Mouse (Mus musculus): ENCODE results near the gene Cmip. TPM values are rescaled to one million over a fixed set of nuclear protein-coding genes. Genes with fewer than 3 reads are reported as not detected.
A peak's percentile ranks its signal among the peaks of the same experiment; 100 is the strongest.

Cmip gene
- polyA plus RNA-seq, 1 experiment from 2014 or later = 11.5 TPM

DNA sequence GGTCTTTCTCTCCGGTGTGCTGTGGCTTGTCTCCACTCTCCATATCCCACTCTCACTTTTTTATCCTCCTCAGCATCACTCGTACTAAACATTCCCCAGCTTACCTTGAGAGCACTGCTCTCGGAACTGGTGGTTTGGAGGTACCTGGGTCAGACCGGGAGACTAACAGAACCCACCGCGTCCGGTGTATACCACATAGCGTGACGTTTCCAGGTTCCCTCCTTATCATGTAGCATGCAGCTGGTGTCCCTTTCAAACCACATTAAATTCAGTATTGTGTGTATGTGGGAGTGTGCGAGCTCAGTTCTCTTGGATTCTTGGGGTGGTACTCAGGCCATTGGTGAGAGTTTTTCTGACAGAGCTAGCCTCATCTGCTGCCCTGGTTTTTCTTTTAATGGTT, 21.4 kb downstream of the Cmip start:
- peak overlapping the region; percentile 42 for H3K4me2 ChIP-seq
- peak; percentile 43; the same call in 1 of the 2 replicates for ATAC-seq (ENCODE audit: insufficient read depth)
- 0 out of 2 replicates have a peak, but pooled peaks cover 10% of the 10 kb centered on the region for H3K36me3 ChIP-seq (replicated peaks)
- H3K4me3 ChIP-seq (replicated peaks) = peak overlapping the region; percentile 12
- 20% methylated on average over 10 of the region's 10 CpGs for WGBS (ENCODE audit: insufficient replicate concordance)
- no peaks in the 10 kb centered on the region for H3K9me3 ChIP-seq (replicated peaks)
- no peak overlapping the region for H3K9ac ChIP-seq
- H3K27ac ChIP-seq (replicated peaks) = peak overlapping the region; percentile 65
- no peaks in the 10 kb centered on the region for H3K27me3 ChIP-seq
- H3K4me1 ChIP-seq (replicated peaks) = peaks cover 82% of the 10 kb centered on the region

DNA sequence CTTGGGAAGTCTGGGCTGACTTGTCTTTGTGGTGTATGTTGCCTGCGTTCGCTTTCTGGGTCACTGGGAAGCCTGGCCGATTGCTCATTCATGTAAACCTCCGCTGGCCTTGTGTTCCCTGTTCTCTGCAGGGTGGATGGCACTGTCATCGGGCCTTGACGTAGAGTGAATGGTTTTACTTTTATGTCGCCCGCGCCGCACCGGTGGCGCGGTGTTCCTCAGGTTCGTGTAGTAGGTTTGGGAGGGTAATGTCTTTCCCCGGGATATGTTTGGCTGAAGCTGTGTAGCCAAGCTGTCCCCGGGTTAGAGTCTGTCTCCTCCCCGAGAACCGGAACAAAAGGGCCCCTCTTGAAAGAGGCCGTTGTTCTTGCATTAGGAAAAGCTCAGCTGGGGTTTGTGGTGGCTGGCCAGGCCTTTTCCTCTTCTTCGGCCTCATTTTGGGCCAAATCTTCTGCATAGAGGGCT, 21.8 kb downstream of the Cmip start:
- Histone ChIP-seq H3K4me1 (replicated peaks) (peaks cover 86% of the 10 kb centered on the region), H3K4me3 (replicated peaks) (peak overlapping the region; percentile 12; the same call in 1 of the 2 replicates), H3K4me2 (peak overlapping the region; percentile 42), H3K9me3 (replicated peaks) (no peaks in the 10 kb centered on the region), H3K27me3 (no peaks in the 10 kb centered on the region), H3K9ac (no peak overlapping the region), H3K27ac (replicated peaks) (peak overlapping the region; percentile 65), H3K36me3 (replicated peaks) (0 out of 2 replicates have a peak, but pooled peaks cover 10% of the 10 kb centered on the region)
- WGBS (ENCODE audit: insufficient replicate concordance) = 47% methylated on average over 20 of the region's 20 CpGs
- no peak for ATAC-seq (ENCODE audit: insufficient read depth)

DNA sequence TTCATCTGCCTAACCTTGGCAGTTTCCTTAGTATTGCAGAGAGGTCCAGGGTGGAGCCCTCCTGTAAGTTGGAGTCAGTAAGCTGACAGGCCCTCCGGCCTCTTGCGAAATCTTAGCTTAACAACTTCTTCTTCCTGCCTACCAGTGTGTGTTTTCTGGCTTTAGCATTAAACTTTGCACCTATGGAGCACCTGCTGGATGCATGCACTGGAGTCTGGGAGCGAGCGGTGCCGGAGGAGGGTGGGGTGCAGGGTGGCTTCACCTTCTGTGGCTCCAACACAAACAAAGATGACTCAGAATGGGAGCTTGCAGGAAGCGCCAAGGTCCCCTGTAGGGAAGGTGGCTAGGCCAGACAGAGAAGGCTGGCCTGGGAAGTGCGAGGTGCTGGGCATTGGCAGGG, 23.6 kb downstream of the Cmip start:
- no peaks in the 10 kb centered on the region for H3K9me3 ChIP-seq (replicated peaks)
- H3K9ac ChIP-seq = no peak overlapping the region
- H3K4me3 ChIP-seq (replicated peaks) = no peak overlapping the region
- no peaks in the 10 kb centered on the region for H3K27me3 ChIP-seq
- peak; percentile 29; the same call in 1 of the 2 replicates for ATAC-seq (ENCODE audit: insufficient read depth)
- WGBS (ENCODE audit: insufficient replicate concordance) = 57% methylated on average over 7 of the region's 7 CpGs
- peaks cover 84% of the 10 kb centered on the region for H3K4me1 ChIP-seq (replicated peaks)
- H3K27ac ChIP-seq (replicated peaks) = peak overlapping the region; percentile 65
- peak overlapping the region; percentile 8; the same call in 1 of the 2 replicates for H3K4me2 ChIP-seq
- peaks cover 13% of the 10 kb centered on the region for H3K36me3 ChIP-seq (replicated peaks)

DNA sequence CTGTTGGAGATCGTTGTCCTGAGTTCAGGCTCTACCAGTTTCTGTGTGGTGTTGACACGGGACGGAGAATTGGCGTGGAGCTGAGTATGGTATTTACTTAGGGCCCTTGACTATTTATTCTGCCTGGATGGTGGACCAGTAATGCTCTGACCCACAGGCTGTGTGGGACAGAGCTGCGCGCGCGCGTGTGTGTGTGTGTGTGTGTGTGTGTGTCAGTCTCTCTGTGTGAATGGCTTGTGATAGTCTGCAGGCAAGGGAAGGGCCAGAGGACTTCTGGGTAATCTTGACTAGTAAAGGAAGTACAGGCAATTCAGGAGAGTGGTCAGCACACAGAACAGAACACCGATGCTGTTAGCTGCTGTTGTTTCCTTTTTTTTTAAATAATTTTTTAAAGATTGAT, 24.8 kb downstream of the Cmip start:
- ATAC-seq (ENCODE audit: insufficient read depth) = no peak
- H3K9ac ChIP-seq = no peak overlapping the region

DNA sequence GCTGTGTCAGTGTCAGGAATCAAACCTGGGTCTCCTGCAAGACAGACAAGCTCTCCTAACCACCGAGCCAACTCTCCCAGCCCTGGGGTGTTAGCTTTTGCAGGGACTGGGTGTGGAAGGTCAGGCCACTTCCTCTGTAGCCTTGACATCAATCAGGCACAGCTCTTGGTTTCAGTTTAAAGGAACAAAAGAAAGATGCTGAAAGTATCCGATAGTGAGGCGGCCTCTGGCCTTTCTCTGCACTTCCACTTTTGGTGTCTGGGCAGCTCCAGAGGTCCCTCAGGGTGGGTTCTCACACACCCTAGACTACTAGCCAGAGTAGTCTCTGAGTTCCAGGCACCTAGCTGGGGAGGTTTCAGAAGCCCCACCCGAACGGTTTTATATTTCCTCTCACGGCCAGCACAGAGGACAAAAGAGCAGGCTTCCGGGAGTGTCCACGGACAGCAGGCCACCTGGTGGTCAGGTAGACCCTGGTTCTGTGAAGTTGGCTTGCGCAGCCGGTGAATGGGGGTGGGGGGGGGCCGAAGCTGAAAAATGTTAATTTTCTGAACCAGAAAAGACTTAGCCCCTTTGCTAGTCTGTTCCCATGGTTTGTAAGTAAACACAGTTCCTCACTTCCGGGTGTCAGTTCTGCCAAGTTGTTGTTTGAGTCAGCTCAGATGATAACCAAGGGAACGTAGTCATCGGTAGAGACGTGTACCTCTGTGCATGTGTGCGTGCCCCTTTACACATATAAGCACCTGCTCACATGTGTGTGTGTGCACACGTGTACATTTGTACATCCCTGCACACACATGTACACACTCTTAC, 25.5 kb downstream of the Cmip start:
- 34% methylated on average over 17 of the region's 17 CpGs for WGBS (ENCODE audit: insufficient replicate concordance)
- Histone ChIP-seq H3K4me1 (replicated peaks) (peaks cover 71% of the 10 kb centered on the region), H3K9ac (no peak overlapping the region), H3K27me3 (no peaks in the 10 kb centered on the region), H3K4me3 (replicated peaks) (no peak overlapping the region), H3K27ac (replicated peaks) (peak overlapping the region; percentile 49), H3K4me2 (peak overlapping the region; percentile 45), H3K9me3 (replicated peaks) (no peaks in the 10 kb centered on the region), H3K36me3 (replicated peaks) (peaks cover 18% of the 10 kb centered on the region)
- ATAC-seq (ENCODE audit: insufficient read depth) = no peak

More for the DNA sequence above, 24.8 kb downstream of the Cmip start:
- Histone ChIP-seq H3K4me1 (replicated peaks) (peaks cover 73% of the 10 kb centered on the region), H3K27ac (replicated peaks) (peak overlapping the region; percentile 49), H3K9me3 (replicated peaks) (no peaks in the 10 kb centered on the region), H3K4me3 (replicated peaks) (no peak overlapping the region), H3K36me3 (replicated peaks) (peaks cover 21% of the 10 kb centered on the region), H3K4me2 (peak overlapping the region; percentile 45), H3K27me3 (no peaks in the 10 kb centered on the region)
- 62% methylated on average over 10 of the region's 10 CpGs for WGBS (ENCODE audit: insufficient replicate concordance)

DNA sequence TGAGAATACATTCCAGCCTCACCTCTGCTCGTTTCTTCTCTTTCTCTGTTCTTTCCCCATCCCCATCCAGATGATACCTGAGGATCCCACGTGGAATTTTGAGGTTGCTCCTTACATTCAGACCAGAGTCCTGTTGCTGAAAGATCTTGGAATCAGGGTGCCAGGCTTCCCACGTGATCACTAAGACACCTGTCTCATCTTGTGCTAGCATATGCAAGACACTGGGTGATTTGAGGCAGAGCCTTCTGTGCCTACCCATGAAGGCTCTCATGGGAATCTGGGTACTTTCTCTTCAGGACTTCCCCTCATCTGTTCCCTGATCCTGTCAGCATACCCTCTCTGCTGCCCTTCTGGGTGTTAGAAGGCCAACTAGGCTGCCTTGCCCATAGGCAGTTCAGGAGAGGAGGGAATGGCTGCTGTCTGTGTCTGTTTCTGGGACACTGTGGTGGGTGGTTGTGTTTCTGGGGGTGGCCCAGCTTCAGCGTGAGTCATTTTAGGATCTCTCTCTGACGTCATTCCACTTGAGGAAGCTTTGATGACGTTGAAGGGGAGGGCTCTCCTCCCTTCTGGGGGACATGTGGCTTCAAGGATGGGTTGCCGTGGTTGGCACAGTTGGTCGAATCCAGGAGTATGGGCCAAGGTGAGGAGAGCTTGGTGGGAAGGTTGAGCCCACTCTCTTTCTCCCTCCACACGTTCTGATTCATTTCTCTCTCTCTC, 28.1 kb downstream of the Cmip start:
- Histone ChIP-seq H3K4me1 (replicated peaks) (peaks cover 66% of the 10 kb centered on the region), H3K9ac (no peak overlapping the region), H3K27ac (replicated peaks) (no peak overlapping the region), H3K4me3 (replicated peaks) (no peak overlapping the region), H3K4me2 (no peak overlapping the region), H3K36me3 (replicated peaks) (peaks cover 18% of the 10 kb centered on the region), H3K27me3 (no peaks in the 10 kb centered on the region), H3K9me3 (replicated peaks) (no peaks in the 10 kb centered on the region)
- WGBS (ENCODE audit: insufficient replicate concordance) = 62% methylated on average over 9 of the region's 9 CpGs
- no peak for ATAC-seq (ENCODE audit: insufficient read depth)

DNA sequence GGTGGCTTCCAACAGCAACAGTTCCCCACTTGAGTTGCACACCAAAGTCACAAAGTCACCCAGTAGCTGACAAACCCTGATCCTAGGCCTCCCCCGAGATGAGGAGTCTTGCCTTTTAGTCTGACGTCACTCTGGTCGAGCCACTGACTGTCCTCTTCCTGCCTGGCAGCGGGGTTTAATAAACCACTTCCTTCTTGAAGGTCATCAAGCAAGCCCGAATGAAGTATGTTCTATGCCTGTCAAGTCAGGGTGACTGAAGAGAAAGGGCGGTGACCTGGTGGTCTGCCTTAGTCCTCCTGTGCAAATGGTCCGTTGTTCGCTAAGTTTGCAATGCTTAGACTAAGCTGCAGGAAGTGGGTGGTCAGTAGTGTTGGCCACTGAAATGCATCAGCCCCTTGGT, 31.1 kb downstream of the Cmip start:
- WGBS (ENCODE audit: insufficient replicate concordance) = 37% methylated on average over 8 of the region's 8 CpGs
- Histone ChIP-seq H3K27me3 (no peaks in the 10 kb centered on the region), H3K4me1 (replicated peaks) (peaks cover 68% of the 10 kb centered on the region), H3K36me3 (replicated peaks) (peaks cover 18% of the 10 kb centered on the region), H3K4me3 (replicated peaks) (no peak overlapping the region), H3K4me2 (no peak overlapping the region), H3K27ac (replicated peaks) (0 out of 2 replicates have a peak overlapping the region, but pooled peaks have one; percentile 11), H3K9ac (no peak overlapping the region), H3K9me3 (replicated peaks) (no peaks in the 10 kb centered on the region)
- no peak for ATAC-seq (ENCODE audit: insufficient read depth)

DNA sequence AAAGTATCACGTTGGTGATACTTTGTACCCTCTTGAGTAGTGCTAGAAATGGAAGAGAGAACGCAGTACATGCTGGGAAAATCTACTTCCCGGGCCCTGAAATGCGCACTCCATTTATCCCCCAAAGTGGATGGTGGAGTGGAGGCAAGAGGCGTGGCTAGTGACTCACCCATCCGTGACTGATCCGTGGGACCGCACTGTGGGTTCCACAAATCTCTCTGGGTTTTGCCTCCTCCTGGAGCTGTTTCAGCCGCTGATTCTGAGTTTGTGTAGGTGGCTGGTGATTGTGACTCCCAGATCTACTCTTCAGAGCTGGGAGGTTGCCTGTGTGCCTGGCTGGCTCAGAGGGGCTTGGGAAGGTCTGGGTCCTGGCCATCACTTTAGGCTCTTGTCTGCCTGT, 32.2 kb downstream of the Cmip start:
- no peak overlapping the region for H3K4me3 ChIP-seq (replicated peaks)
- H3K36me3 ChIP-seq (replicated peaks) = peaks cover 18% of the 10 kb centered on the region
- no peaks in the 10 kb centered on the region for H3K9me3 ChIP-seq (replicated peaks)
- H3K27ac ChIP-seq (replicated peaks) = no peak overlapping the region
- no peak for ATAC-seq (ENCODE audit: insufficient read depth)
- H3K4me2 ChIP-seq = no peak overlapping the region
- no peaks in the 10 kb centered on the region for H3K27me3 ChIP-seq
- 85% methylated on average over 9 of the region's 9 CpGs for WGBS (ENCODE audit: insufficient replicate concordance)
- no peak overlapping the region for H3K9ac ChIP-seq
- peaks cover 69% of the 10 kb centered on the region for H3K4me1 ChIP-seq (replicated peaks)

DNA sequence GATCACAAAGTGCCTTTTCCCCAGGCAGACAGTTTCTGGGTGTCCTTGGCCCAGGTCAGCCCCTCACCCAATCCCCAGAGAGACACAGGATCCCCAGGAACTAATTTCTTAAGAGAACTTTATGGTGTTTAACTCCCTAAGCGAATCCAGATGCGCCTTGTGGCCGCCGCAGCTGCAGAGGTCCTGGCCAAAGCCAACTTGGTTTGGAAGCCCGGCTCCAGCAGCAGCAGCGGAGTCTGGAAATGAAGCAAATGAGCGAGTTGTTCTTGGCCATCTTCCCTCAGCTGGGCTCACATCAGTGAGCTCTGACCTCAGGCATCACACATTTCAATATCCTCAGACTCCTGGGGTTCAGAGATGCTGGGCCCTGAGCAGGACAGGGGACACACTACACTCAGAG, 33.6 kb downstream of the Cmip start:
- peaks cover 11% of the 10 kb centered on the region for H3K36me3 ChIP-seq (replicated peaks)
- no peak for ATAC-seq (ENCODE audit: insufficient read depth)
- H3K4me3 ChIP-seq (replicated peaks) = no peak overlapping the region
- no peak overlapping the region for H3K4me2 ChIP-seq
- peaks cover 80% of the 10 kb centered on the region for H3K4me1 ChIP-seq (replicated peaks)
- no peak overlapping the region for H3K27ac ChIP-seq (replicated peaks)
- no peaks in the 10 kb centered on the region for H3K27me3 ChIP-seq
- WGBS (ENCODE audit: insufficient replicate concordance) = 89% methylated on average over 7 of the region's 7 CpGs
- no peak overlapping the region for H3K9ac ChIP-seq
- no peaks in the 10 kb centered on the region for H3K9me3 ChIP-seq (replicated peaks)

DNA sequence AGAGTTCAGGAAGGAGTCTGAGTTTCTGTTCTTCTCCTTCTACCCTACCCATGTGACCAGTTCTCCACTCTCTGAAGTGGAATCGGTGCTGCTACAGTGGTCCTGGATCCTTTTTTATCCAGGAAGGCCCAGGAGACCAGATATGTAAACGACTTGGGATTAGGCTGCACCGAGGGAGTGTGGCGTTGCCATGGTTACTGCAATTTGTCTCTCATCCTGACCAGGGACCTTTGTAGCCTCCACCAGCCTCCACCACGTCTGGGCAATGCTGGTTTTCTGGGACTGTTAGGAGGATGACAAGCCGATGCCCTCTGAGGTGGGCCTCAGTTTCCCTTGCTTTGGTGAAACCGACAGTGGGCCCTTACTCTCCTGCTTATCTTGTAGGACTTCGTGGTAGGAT, 35.4 kb downstream of the Cmip start:
- H3K4me1 ChIP-seq (replicated peaks) = peaks cover 92% of the 10 kb centered on the region

DNA sequence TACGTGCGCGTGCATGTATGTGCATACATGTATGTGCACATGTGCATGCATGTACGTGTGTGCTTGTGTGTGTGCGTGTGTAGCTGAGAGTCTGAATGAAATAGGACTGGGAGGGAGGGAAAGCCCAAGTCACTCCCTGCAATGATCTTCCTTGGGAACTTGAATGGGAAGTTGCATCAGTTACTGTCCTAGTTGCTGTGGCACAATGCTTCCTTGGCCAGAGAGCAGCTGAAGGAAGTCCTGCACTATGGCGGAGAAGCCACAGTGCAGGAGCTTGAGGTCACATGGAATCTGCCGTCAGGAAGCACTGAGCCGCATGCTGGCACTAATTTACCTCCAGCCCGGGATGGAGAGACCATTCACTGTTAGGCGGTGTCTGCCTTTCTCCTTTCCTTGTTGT, 37.9 kb downstream of the Cmip start:
- no peak overlapping the region for H3K4me2 ChIP-seq
- no peak overlapping the region for H3K9ac ChIP-seq
- peaks cover 96% of the 10 kb centered on the region for H3K4me1 ChIP-seq (replicated peaks)
- WGBS (ENCODE audit: insufficient replicate concordance) = 68% methylated on average over 10 of the region's 10 CpGs
- 0 out of 2 replicates have a peak overlapping the region, but pooled peaks have one; percentile 43 for H3K27ac ChIP-seq (replicated peaks)
- no peaks in the 10 kb centered on the region for H3K36me3 ChIP-seq (replicated peaks)
- H3K4me3 ChIP-seq (replicated peaks) = no peak overlapping the region
- no peak for ATAC-seq (ENCODE audit: insufficient read depth)
- no peaks in the 10 kb centered on the region for H3K27me3 ChIP-seq
- no peaks in the 10 kb centered on the region for H3K9me3 ChIP-seq (replicated peaks)

More for the DNA sequence above, 35.4 kb downstream of the Cmip start:
- Histone ChIP-seq H3K27me3 (no peaks in the 10 kb centered on the region), H3K36me3 (replicated peaks) (no peaks in the 10 kb centered on the region), H3K27ac (replicated peaks) (no peak overlapping the region), H3K4me3 (replicated peaks) (no peak overlapping the region), H3K9me3 (replicated peaks) (no peaks in the 10 kb centered on the region), H3K4me2 (no peak overlapping the region), H3K9ac (no peak overlapping the region)
- ATAC-seq (ENCODE audit: insufficient read depth) = no peak
- 57% methylated on average over 8 of the region's 8 CpGs for WGBS (ENCODE audit: insufficient replicate concordance)
